Mouse (Mus musculus) liver (tissue): Measurements from ENCODE around the gene Hist1h4k.

Experiments used
- DNase-seq: peaks from one replicate; pipeline ENCODE4 v3.0.0-alpha.2; 2020; ENCODE audit warnings: mixed read lengths

Gene Hist1h4k

GRCm38 (mm10) chr13:21718381-21719080 is 31.8 kb downstream of the Hist1h4k start:
- peak; percentile 9 for DNase-seq

- peak; percentile 87 for DNase-seq
These were observed 32.6 kb downstream of the Hist1h4k start, which contains the start of gene Hist1h3h for GRCm38 (mm10) chr13:21717397-21718357. Gene Hist1h3h, plus strand, starts transcription at chr13:21717659.

GRCm38 (mm10) chr13:21716540-21717391 is 33.5 kb downstream of the Hist1h4k start:
- peak; percentile 55 for DNase-seq

GRCm38 (mm10) chr13:21715864-21716539 is 34.3 kb downstream of the Hist1h4k start, which contains the start of the genes Hist1h2bl and Hist1h2ai:
Gene Hist1h2bl, minus strand, starts transcription at chr13:21716143.
Gene Hist1h2ai, plus strand, starts transcription at chr13:21716422.
- peak; percentile 86 for DNase-seq

GRCm38 (mm10) chr13:21715131-21715863 is 35.0 kb downstream of the Hist1h4k start:
- DNase-seq = peak; percentile 44

GRCm38 (mm10) chr13:21714725-21715124 is 35.6 kb downstream of the Hist1h4k start:
- DNase-seq = peak; percentile 67

- peak; percentile 42 for DNase-seq
These were observed 38.6 kb downstream of the Hist1h4k start for GRCm38 (mm10) chr13:21711698-21712097.

- peak; percentile 77 for DNase-seq
These were observed 39.3 kb downstream of the Hist1h4k start for GRCm38 (mm10) chr13:21710821-21711525.

GRCm38 (mm10) chr13:21710031-21710711 is 40.1 kb downstream of the Hist1h4k start:
- DNase-seq = peak; percentile 90

- DNase-seq = no peak
These were observed 43.6 kb downstream of the Hist1h4k start for GRCm38 (mm10) chr13:21706669-21707068.
